8 mouse cellular contexts compared by ENCODE assay signal in genomic region chr4:142773651-142774151, GRCm38 (mm10).
DNase-seq lines count a peak whose midpoint lies in the region; ATAC-seq and TF ChIP-seq lines count a peak whose summit lies in the region.

No protein-coding gene starts in this region.

- TF ChIP-seq POLR2A in kidney, adult 2 months (IDR thresholded peaks at IDR 0.05; ENCODE audit: low read depth, low read length) = no peak

- H3K4me2 ChIP-seq in embryonic facial prominence, embryonic 11.5 days (ENCODE audit: low read depth, low read length) = no peak overlapping the region
- H3K4me2 ChIP-seq in neural tube, embryonic 12.5 days (replicated peaks) = peak overlapping the region; percentile 42

- 47% methylated on average over 10 of the region's 10 CpGs for WGBS in embryonic facial prominence, embryonic 11.5 days
- 26% methylated on average over 10 of the region's 10 CpGs for WGBS in kidney, adult 2 months
- 14% methylated on average over 10 of the region's 10 CpGs for WGBS in neural tube, embryonic 12.5 days

- no peak for ATAC-seq in embryonic facial prominence, embryonic 11.5 days (replicated peaks; ENCODE audit: insufficient number of reproducible peaks, low FRiP score, low TSS enrichment, low read depth)
- peak; percentile 18; the same call in 1 of the 2 replicates for ATAC-seq in neural tube, embryonic 12.5 days (ENCODE audit: low FRiP score, low read depth)

- no peak overlapping the region for H3K4me3 ChIP-seq in embryonic facial prominence, embryonic 11.5 days (ENCODE audit: low read depth, low read length)
- no peak overlapping the region for H3K4me3 ChIP-seq in kidney, adult 2 months (ENCODE audit: insufficient read depth, low read depth, low read length)
- H3K4me3 ChIP-seq in neural tube, embryonic 12.5 days = no peak overlapping the region

- no peaks in the 10 kb centered on the region for H3K9me3 ChIP-seq in embryonic facial prominence, embryonic 11.5 days (replicated peaks; ENCODE audit: control insufficient read depth, low read length)
- no peaks in the 10 kb centered on the region for H3K9me3 ChIP-seq in neural tube, embryonic 12.5 days

- peak; percentile 13 for DNase-seq in heart, postnatal 4 days
- DNase-seq in heart, postnatal 36 days = no peak
- peak; percentile 6 for DNase-seq in embryonic facial prominence, embryonic 11.5 days (ENCODE audit: low spot score)
- peak; percentile 17 for DNase-seq in kidney, adult 2 months
- DNase-seq in heart, postnatal 25 days (ENCODE audit: low spot score) = no peak
- DNase-seq in heart, adult 9 months (ENCODE audit: low spot score in 2 of 2) = no peak
- no peak for DNase-seq in thymus, postnatal 36 days

- no peaks in the 10 kb centered on the region; the same call in 1 of the 2 replicates for H3K4me1 ChIP-seq in embryonic facial prominence, embryonic 11.5 days (ENCODE audit: control insufficient read depth, insufficient read depth, low read length)
- H3K4me1 ChIP-seq in kidney, adult 2 months (ENCODE audit: control insufficient read depth, insufficient read depth, low read length) = no peaks in the 10 kb centered on the region
- H3K4me1 ChIP-seq in neural tube, embryonic 12.5 days = peaks cover 41% of the 10 kb centered on the region

- no peak overlapping the region for H3K9ac ChIP-seq in embryonic facial prominence, embryonic 11.5 days (replicated peaks; ENCODE audit: low read length)
- H3K9ac ChIP-seq in neural tube, embryonic 12.5 days = no peak overlapping the region

- no peaks in the 10 kb centered on the region for H3K36me3 ChIP-seq in embryonic facial prominence, embryonic 11.5 days (replicated peaks; ENCODE audit: control insufficient read depth, insufficient read depth, low read depth, low read length)
- no peaks in the 10 kb centered on the region for H3K36me3 ChIP-seq in kidney, adult 2 months (ENCODE audit: control insufficient read depth, insufficient read depth, low read length)
- no peaks in the 10 kb centered on the region for H3K36me3 ChIP-seq in neural tube, embryonic 12.5 days

- no peak for TF ChIP-seq CTCF in kidney, adult 2 months (conservative IDR thresholded peaks at IDR 0.05; ENCODE audit: insufficient read depth, insufficient read length, low read depth, low read length)

- H3K27ac ChIP-seq in embryonic facial prominence, embryonic 11.5 days (replicated peaks; ENCODE audit: low read depth, low read length) = no peak overlapping the region
- H3K27ac ChIP-seq in kidney, adult 2 months (ENCODE audit: insufficient read depth, low read depth, low read length) = no peak overlapping the region
- H3K27ac ChIP-seq in neural tube, embryonic 12.5 days = peak overlapping the region; percentile 32; the same call in 1 of the 2 replicates

- no peaks in the 10 kb centered on the region for H3K27me3 ChIP-seq in embryonic facial prominence, embryonic 11.5 days (ENCODE audit: control insufficient read depth, insufficient read depth, low read length)
- no peaks in the 10 kb centered on the region for H3K27me3 ChIP-seq in kidney, adult 2 months (replicated peaks; ENCODE audit: control insufficient read depth, insufficient read depth, low read length)
- peaks cover 9% of the 10 kb centered on the region; the same call in 1 of the 2 replicates for H3K27me3 ChIP-seq in neural tube, embryonic 12.5 days (replicated peaks)

- intact Hi-C loops in heart, postnatal 36 days (cut with DNase I) = no loop called here
- intact Hi-C loops in heart, postnatal 25 days (cut with DNase I) = no loop called here

Comparison
In these comparisons a context has a peak if more than half of its experiments do, and no peak if none do; other contexts are left out.
1. DNase-seq: peak in heart, postnatal 4 days (single experiment), embryonic facial prominence, embryonic 11.5 days (single experiment) and kidney, adult 2 months (single experiment); none in heart, postnatal 36 days (0 of 2), heart, postnatal 25 days (single experiment), heart, adult 9 months (0 of 2) and thymus, postnatal 36 days (0 of 2).